Mouse (Mus musculus) kidney, postnatal 10 days (tissue): ENCODE results near the gene Gpr33.

ENCODE experiments used
- DNase-seq: peaks from one replicate; pipeline ENCODE4 v3.0.0; 2021; ENCODE audit warnings: mixed read lengths

The Gpr33 gene

DNA sequence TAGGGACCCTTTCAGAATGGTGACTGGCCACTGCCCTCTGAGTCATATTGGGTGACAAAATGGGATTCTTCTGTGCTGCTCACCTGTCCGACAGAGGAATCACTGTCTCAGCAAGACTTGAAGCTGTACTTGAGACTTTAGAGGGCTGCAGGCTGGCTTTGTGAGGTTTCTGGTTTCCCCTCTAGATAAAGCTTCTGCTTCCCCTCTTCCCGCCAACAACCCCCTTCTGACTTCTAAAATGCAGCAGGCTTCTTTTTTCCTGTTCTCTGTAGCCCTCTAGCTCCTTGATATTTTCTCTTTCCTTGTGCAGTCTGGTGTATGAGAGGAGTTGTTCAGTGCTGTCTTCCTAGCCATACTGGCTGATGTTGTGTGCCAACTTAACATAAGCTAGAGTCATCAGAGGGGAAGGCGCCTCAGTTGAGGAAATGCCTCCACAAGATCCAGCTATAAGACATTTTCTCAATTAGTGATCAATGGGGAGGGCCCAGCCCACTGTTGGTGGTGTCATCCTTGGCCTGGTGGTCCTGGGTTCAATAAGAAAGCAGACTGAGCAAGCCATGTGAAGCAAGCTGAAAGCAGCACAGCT, 42.6 kb downstream of the Gpr33 start:
- DNase-seq, result no peak

DNA sequence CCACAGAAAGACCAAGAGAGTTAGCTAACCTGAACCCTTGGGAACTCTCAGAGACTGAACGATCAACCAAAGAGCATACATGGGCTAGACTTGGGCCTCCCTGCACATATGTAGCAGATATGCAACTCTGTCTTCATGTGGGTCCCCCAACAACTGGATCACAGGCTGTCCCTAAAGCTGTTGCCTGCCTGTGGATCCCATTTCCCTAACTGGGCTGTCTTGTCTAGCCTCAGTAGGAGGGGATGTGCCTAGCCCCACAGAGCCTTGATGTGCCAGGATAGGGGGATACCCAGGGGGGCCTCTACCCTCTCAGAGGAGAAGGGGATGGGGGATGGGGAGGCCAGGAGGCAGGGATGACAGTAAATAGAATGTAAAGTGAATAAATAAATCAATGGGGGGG, 44.2 kb downstream of the Gpr33 start:
- no peak for DNase-seq

DNA sequence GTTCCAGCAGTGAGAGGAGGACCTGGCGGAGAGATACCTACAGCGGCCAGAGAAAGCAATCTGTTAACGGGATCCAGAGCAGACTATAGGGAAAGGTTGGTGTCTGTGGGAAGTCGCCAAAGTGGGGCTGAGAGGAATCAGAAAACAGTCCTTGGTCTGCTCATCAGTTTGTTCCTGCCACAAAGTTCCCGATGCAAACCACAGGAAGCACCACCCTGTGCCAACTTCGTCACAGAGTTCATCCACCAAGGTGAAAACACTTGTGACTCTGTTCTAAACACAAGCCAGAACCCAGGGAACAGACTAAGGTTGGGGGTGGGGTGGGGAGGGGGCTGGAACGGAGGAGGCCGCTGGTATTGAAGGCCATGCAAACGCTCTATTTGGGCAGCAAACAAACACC, 51.3 kb downstream of the Gpr33 start:
- DNase-seq, result no peak

DNA sequence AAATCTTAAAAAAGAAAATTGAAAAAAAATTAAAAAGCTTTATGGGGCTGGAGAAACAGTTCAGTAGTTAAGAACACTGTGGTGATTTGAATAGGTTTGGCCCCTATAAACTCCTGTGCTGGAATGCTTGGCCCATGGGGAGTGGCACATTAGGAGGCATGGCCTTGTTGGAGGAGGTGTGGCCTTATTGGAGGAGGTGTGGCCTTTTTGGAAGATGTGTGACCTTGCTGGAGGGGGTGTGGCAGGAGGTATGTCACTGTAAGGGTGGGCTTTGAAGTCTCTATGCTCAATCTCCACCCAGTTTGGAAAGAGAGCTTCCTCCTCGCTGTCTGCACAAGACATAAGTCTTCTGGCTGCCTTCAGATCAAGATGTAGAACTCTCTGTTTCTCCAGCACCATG, 53.5 kb downstream of the Gpr33 start:
- DNase-seq, result no peak
